Mouse (Mus musculus) limb, embryonic 15.5 days (tissue): Measurements from ENCODE around the gene Gfy. TPM values are rescaled to one million over a fixed set of nuclear protein-coding genes. Genes with fewer than 3 reads are reported as not detected.

ENCODE experiments used
- ATAC-seq: fragments of 200-750 bp; cut with Nextera tagmentation; 2 replicates; pipeline ENCODE4 v1.8.0; 2017; ENCODE audit warnings: low read depth, moderate TSS enrichment; ENCODE audit not compliant: insufficient number of reproducible peaks, low FRiP score, low TSS enrichment
- H3K27ac ChIP-seq: fragments of 300-500 bp; sonication (generic); 2 replicates; pipeline ENCODE4 v1.5.1; 2015; ENCODE audit warnings: moderate library complexity, mild to moderate bottlenecking, inconsistent platforms
- H3K27me3 ChIP-seq: fragments of 300-500 bp; sonication (generic); 2 replicates; pipeline ENCODE4 v1.6.1; 2015; ENCODE audit warnings: inconsistent platforms
- H3K36me3 ChIP-seq: fragments of 300-500 bp; sonication (generic); 2 replicates; pipeline ENCODE4 v1.6.1; 2015; ENCODE audit warnings: inconsistent platforms
- H3K4me1 ChIP-seq: fragments of 300-500 bp; sonication (generic); 2 replicates; pipeline ENCODE4 v1.6.1; 2015; ENCODE audit warnings: inconsistent platforms
- H3K4me2 ChIP-seq: fragments of 300-500 bp; sonication (generic); 2 replicates; pipeline ENCODE4 v1.6.1; 2015; ENCODE audit warnings: mild to moderate bottlenecking, inconsistent platforms
- H3K4me3 ChIP-seq: fragments of 300-500 bp; sonication (generic); 2 replicates; pipeline ENCODE4 v1.5.1; 2015; ENCODE audit warnings: mild to moderate bottlenecking, inconsistent platforms
- H3K9ac ChIP-seq: fragments of 300-500 bp; sonication (generic); 2 replicates; pipeline ENCODE4 v1.6.1; 2015; ENCODE audit warnings: inconsistent platforms
- H3K9me3 ChIP-seq: fragments of 300-500 bp; sonication (generic); 2 replicates; pipeline ENCODE4 v1.6.1; 2016; ENCODE audit warnings: inconsistent platforms
- WGBS: fragments of 180-500 bp; shearing (Covaris S2); methylation state at CpG from one replicate; pipeline ENCODE4 v1.1.7; 2015; 5-methylcytosine and 5-hydroxymethylcytosine counted together
- microRNA-seq: library from miRNA; unstranded; fragments of <30 nt; microRNA quantifications from one replicate; pipeline ENCODE4, GENCODE M21; 2016
- polyA plus RNA-seq: library from polyadenylated mRNA; unstranded; fragments of >200 nt; fragmentation: Nextera tagmentation; extraction: Ambion mirVana; gene quantifications from 2 replicates; pipeline ENCODE4 v1.2.1, GENCODE M21; 2015

The Gfy gene
- polyA plus RNA-seq, 1 experiment from 2014 or later = not detected

- no peak for ATAC-seq
- H3K27me3 ChIP-seq = no peaks in the 10 kb centered on the region
- peaks cover 26% of the 10 kb centered on the region for H3K36me3 ChIP-seq
- 65% methylated on average over 15 of the region's 15 CpGs for WGBS
- H3K9me3 ChIP-seq = no peaks in the 10 kb centered on the region
- peak overlapping the region; percentile 60 for H3K4me2 ChIP-seq
- H3K9ac ChIP-seq = no peak overlapping the region
- peak overlapping the region; percentile 90 for H3K27ac ChIP-seq
- peaks cover 40% of the 10 kb centered on the region for H3K4me1 ChIP-seq
- H3K4me3 ChIP-seq = peak overlapping the region; percentile 90
Measured at GRCm38 (mm10) chr7:45129776-45130512, 49.4 kb downstream of the Gfy start.

- H3K27ac ChIP-seq = peak overlapping the region; percentile 90
- H3K27me3 ChIP-seq = no peaks in the 10 kb centered on the region
- H3K9me3 ChIP-seq = no peaks in the 10 kb centered on the region
- WGBS = under 1% methylated on average over 17 of the region's 17 CpGs
- peaks cover 38% of the 10 kb centered on the region for H3K4me1 ChIP-seq
- peaks cover 26% of the 10 kb centered on the region for H3K36me3 ChIP-seq
- ATAC-seq = no peak
- peak overlapping the region; percentile 90 for H3K4me3 ChIP-seq
- peak overlapping the region; percentile 60 for H3K4me2 ChIP-seq
- peak overlapping the region; percentile 53 for H3K9ac ChIP-seq
Measured at GRCm38 (mm10) chr7:45129318-45129717, 50.1 kb downstream of the Gfy start.

GRCm38 (mm10) chr7:45128624-45129246 is 50.6 kb downstream of the Gfy start, which contains the start of gene Rpl13a:
Gene Rpl13a (minus strand): TSS chr7:45128761.
- peak; percentile 94 for ATAC-seq
- Histone ChIP-seq H3K36me3 (peaks cover 26% of the 10 kb centered on the region), H3K4me1 (peaks cover 38% of the 10 kb centered on the region), H3K9ac (peak within 1 kb of the TSS; percentile 96), H3K27ac (peak within 1 kb of the TSS; percentile 91), H3K4me2 (peak within 1 kb of the TSS; percentile 69), H3K4me3 (peak within 1 kb of the TSS; percentile 90), H3K9me3 (no peaks in the 10 kb centered on the region), H3K27me3 (no peaks in the 10 kb centered on the region)
- under 1% methylated on average over 48 of the region's 48 CpGs for WGBS

GRCm38 (mm10) chr7:45127700-45128224 is 51.6 kb downstream of the Gfy start:
- peak overlapping the region; percentile 90 for H3K4me3 ChIP-seq
- H3K4me2 ChIP-seq = peak overlapping the region; percentile 69
- H3K36me3 ChIP-seq = peaks cover 31% of the 10 kb centered on the region
- H3K4me1 ChIP-seq = peaks cover 45% of the 10 kb centered on the region
- no peaks in the 10 kb centered on the region for H3K27me3 ChIP-seq
- 1% methylated on average over 6 of the region's 6 CpGs for WGBS
- ATAC-seq = no peak
- peak overlapping the region; percentile 91 for H3K27ac ChIP-seq
- no peaks in the 10 kb centered on the region for H3K9me3 ChIP-seq
- H3K9ac ChIP-seq = peak overlapping the region; percentile 96

- Histone ChIP-seq H3K9ac (peak overlapping the region; percentile 96), H3K27ac (peak overlapping the region; percentile 91), H3K4me1 (peaks cover 51% of the 10 kb centered on the region), H3K9me3 (no peaks in the 10 kb centered on the region), H3K27me3 (no peaks in the 10 kb centered on the region), H3K36me3 (peaks cover 37% of the 10 kb centered on the region), H3K4me2 (peak overlapping the region; percentile 69), H3K4me3 (peak overlapping the region; percentile 90)
- 34% methylated on average over 21 of the region's 21 CpGs for WGBS
- no peak for ATAC-seq
Measured at GRCm38 (mm10) chr7:45126844-45127699, 52.3 kb downstream of the Gfy start.

Small RNAs within 50 kb of the gene (microRNA-seq; reads per million reads assigned to microRNA genes)
- gene Mir5121 = 10.0 reads per million, percentile 25 among the genes with 10 or more reads in this experiment
- gene Mir7055 = not detected

Other genes starting within 250 kb of the Gfy start
- 0.17 TPM in 1 of 2 replicates, not detected in the other for gene Tsks, start 236.4 kb downstream of the Gfy start, polyA plus RNA-seq
- 27.9 and 28.3 TPM in 2 replicates for gene Cpt1c, start 204.7 kb downstream of the Gfy start, polyA plus RNA-seq
- gene Prmt1, start 193.0 kb downstream of the Gfy start, polyA plus RNA-seq = 408 and 429 TPM in 2 replicates
- 101 and 105 TPM in 2 replicates for gene Irf3, start 181.9 kb downstream of the Gfy start, polyA plus RNA-seq
- 58.8 and 59.4 TPM in 2 replicates for gene Bcl2l12, start 180.9 kb downstream of the Gfy start, polyA plus RNA-seq
- 34.8 TPM in 2 replicates for gene Scaf1, start 163.2 kb downstream of the Gfy start, polyA plus RNA-seq
- gene Rras, start 161.6 kb downstream of the Gfy start, polyA plus RNA-seq = 44.9 and 49.1 TPM in 2 replicates
- gene Prr12, start 126.7 kb downstream of the Gfy start, polyA plus RNA-seq = 9.3 and 11.5 TPM in 2 replicates
- gene Nosip, start 117.1 kb downstream of the Gfy start, polyA plus RNA-seq = 63.0 and 70.3 TPM in 2 replicates
- 23.1 and 25.1 TPM in 2 replicates for gene Prrg2, start 116.9 kb downstream of the Gfy start, polyA plus RNA-seq
- 653 and 714 TPM in 2 replicates for gene Rcn3, start 87.3 kb downstream of the Gfy start, polyA plus RNA-seq
- gene Fcgrt, start 75.7 kb downstream of the Gfy start, polyA plus RNA-seq = 99.7 and 121 TPM in 2 replicates
- gene Rps11, start 55.1 kb downstream of the Gfy start, polyA plus RNA-seq = 1,215 and 1,484 TPM in 2 replicates
- 1,220 and 1,390 TPM in 2 replicates for gene Rpl13a, start 50.8 kb downstream of the Gfy start, polyA plus RNA-seq
- 0.65 TPM in 1 of 2 replicates, not detected in the other for gene Gm45713, start 43.3 kb downstream of the Gfy start, polyA plus RNA-seq
- 2.1 and 2.7 TPM in 2 replicates for gene Flt3l, start 43.1 kb downstream of the Gfy start, polyA plus RNA-seq
- 76.3 and 84.6 TPM in 2 replicates for gene Pih1d1, start 25.3 kb downstream of the Gfy start, polyA plus RNA-seq
- 44.1 and 49.1 TPM in 2 replicates for gene Aldh16a1, start 25.0 kb downstream of the Gfy start, polyA plus RNA-seq
- gene Slc17a7, start 15.6 kb downstream of the Gfy start, polyA plus RNA-seq = 0.12 and 0.24 TPM in 2 replicates
- gene Pth2, start 1.4 kb upstream of the Gfy start, polyA plus RNA-seq = not detected in 2 replicates
- 1.2 and 2.7 TPM in 2 replicates for gene Ccdc155, start 25.3 kb upstream of the Gfy start, polyA plus RNA-seq
- gene Dkkl1, start 32.6 kb upstream of the Gfy start, polyA plus RNA-seq = 51.2 and 64.5 TPM in 2 replicates
- 131 and 134 TPM in 2 replicates for gene Tead2, start 36.2 kb upstream of the Gfy start, polyA plus RNA-seq
- 3.8 and 5.1 TPM in 2 replicates for gene Cd37, start 59.5 kb upstream of the Gfy start, polyA plus RNA-seq
- 0.09 TPM in 1 of 2 replicates, not detected in the other for gene Slc6a16, start 61.5 kb upstream of the Gfy start, polyA plus RNA-seq
- not detected in 2 replicates for gene Slc6a21, start 97.9 kb upstream of the Gfy start, polyA plus RNA-seq
- 22.0 and 22.6 TPM in 2 replicates for gene Trpm4, start 154.2 kb upstream of the Gfy start, polyA plus RNA-seq
- 6.5 and 15.1 TPM in 2 replicates for gene Hrc, start 155.7 kb upstream of the Gfy start, polyA plus RNA-seq
- gene Ppfia3, start 187.4 kb upstream of the Gfy start, polyA plus RNA-seq = 7.8 and 9.1 TPM in 2 replicates
- 2.3 and 2.5 TPM in 2 replicates for gene Lin7b, start 191.0 kb upstream of the Gfy start, polyA plus RNA-seq
- gene Snrnp70, start 216.2 kb upstream of the Gfy start, polyA plus RNA-seq = 199 and 204 TPM in 2 replicates
- 0.10 and 0.12 TPM in 2 replicates for gene Kcna7, start 226.1 kb upstream of the Gfy start, polyA plus RNA-seq
- 1.9 and 3.0 TPM in 2 replicates for gene Ntf5, start 234.1 kb upstream of the Gfy start, polyA plus RNA-seq
- gene Lhb, start 241.3 kb upstream of the Gfy start, polyA plus RNA-seq = not detected in 2 replicates